Mouse (Mus musculus): ENCODE measurements at regions not wholly inside any gene's neighbourhood (a gene's known extent, or its start where the extent isn't known, plus 50 kb on each side); places are given as distances from the start of the nearest gene placed in this dataset.

DNA sequence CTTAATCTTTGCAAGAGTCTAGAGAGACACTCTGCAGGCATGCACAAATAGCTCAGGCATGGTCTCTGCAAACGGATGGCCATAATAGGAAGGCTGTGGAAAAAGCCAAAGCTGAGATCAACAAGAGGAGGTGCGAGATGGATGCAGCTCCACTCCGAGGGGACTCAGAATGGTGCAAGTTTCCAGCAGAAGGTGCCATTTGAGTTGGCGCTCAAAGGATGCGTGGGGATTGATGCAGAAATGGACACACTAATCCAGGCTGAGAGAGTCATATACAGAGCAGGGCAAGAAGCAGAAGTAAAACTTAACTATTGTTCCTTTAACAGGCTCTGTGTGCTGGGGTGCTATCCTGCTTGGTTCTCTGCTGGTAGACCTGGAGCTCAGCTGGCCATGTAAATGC, 315.9 kb downstream of the Rnf144a start:
- no peak for ATAC-seq (ENCODE audit: insufficient read depth)
- 54% methylated on average over 5 of the region's 5 CpGs for WGBS (ENCODE audit: insufficient replicate concordance)

DNA sequence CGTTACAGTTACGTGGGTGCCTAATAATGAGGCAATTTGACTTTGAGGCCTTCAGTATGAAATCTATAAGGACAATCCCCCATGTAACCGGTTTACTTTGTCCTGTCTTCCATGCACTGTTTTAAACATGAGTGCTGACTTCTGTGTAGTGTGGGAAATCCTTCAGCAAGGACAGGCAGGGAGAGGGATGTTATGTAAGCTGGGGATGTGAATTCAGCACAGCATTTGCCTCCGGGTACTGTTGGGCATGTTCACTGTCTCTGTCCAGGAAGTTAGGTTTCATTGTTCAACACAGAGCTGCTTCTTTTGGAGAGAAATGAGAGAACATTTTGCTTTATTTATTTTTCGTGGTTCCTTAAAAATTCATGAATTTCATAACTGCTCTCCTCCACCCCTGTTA, 322.7 kb downstream of the Rnf144a start:
- H3K27ac ChIP-seq (replicated peaks): no peak overlapping the region
- ATAC-seq (ENCODE audit: insufficient read depth): no peak
- WGBS (ENCODE audit: insufficient replicate concordance): 52% methylated on average over 5 of the region's 5 CpGs
- H3K9me3 ChIP-seq (replicated peaks): no peaks in the 10 kb centered on the region
- H3K9ac ChIP-seq: no peak overlapping the region
- H3K4me2 ChIP-seq: no peak overlapping the region
- no peaks in the 10 kb centered on the region for H3K36me3 ChIP-seq (replicated peaks)
- H3K4me3 ChIP-seq (replicated peaks): no peak overlapping the region
- no peaks in the 10 kb centered on the region for H3K27me3 ChIP-seq
- no peaks in the 10 kb centered on the region for H3K4me1 ChIP-seq (replicated peaks)

More for the DNA sequence above, 315.9 kb downstream of the Rnf144a start:
- H3K4me2 ChIP-seq: no peak overlapping the region
- no peaks in the 10 kb centered on the region for H3K9me3 ChIP-seq (replicated peaks)
- no peaks in the 10 kb centered on the region for H3K27me3 ChIP-seq
- H3K4me1 ChIP-seq (replicated peaks): no peaks in the 10 kb centered on the region
- no peak overlapping the region for H3K4me3 ChIP-seq (replicated peaks)
- no peaks in the 10 kb centered on the region for H3K36me3 ChIP-seq (replicated peaks)
- no peak overlapping the region for H3K27ac ChIP-seq (replicated peaks)
- no peak overlapping the region for H3K9ac ChIP-seq

DNA sequence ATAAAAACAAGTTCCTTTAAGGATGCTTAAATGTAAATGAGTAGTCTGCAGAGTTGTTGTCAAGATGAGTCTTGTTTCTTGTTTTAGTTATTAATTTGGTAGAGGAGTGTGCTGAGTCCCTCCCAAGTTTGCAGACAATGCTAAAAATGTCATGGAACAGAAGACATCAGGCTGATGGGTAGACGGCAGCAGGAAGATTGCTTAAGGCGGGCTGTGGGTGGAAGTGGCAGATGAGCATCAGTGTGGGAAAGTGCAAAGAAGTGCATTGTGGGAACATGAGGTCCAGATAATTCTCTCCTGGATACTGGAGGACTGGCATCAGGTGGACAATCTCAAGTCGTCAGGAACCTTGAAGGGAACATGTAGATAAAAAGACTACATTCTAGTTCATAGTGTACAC, 323.2 kb downstream of the Rnf144a start:
- no peak for ATAC-seq (ENCODE audit: insufficient read depth)
- no peaks in the 10 kb centered on the region for H3K9me3 ChIP-seq (replicated peaks)
- no peak overlapping the region for H3K4me2 ChIP-seq
- no peaks in the 10 kb centered on the region for H3K36me3 ChIP-seq (replicated peaks)
- no peaks in the 10 kb centered on the region for H3K4me1 ChIP-seq (replicated peaks)
- no peaks in the 10 kb centered on the region for H3K27me3 ChIP-seq
- H3K27ac ChIP-seq (replicated peaks): no peak overlapping the region
- 45% methylated on average over 3 of the region's 3 CpGs for WGBS (ENCODE audit: insufficient replicate concordance)
- no peak overlapping the region for H3K9ac ChIP-seq
- H3K4me3 ChIP-seq (replicated peaks): no peak overlapping the region

DNA sequence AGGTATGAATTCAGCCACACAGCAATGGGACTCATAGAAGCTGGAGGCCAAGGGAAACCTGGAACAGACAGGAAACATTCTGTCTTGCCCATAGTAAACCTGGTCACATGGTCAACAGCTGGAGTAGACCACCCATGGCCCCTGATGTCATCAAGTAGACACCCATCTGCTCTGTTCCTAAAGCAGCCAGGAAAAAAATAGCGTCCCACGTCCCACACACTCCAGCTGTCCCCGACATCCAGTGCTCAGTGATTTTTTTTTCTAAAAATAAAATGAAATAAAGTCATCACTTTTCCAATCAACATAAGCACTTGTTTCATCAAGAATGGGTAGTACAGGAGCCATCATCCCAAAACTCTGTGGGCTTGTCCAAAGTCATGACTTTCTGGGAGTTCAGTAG, 326.7 kb downstream of the Rnf144a start:
- no peaks in the 10 kb centered on the region for H3K36me3 ChIP-seq (replicated peaks)
- H3K9me3 ChIP-seq (replicated peaks): no peaks in the 10 kb centered on the region
- H3K4me2 ChIP-seq: no peak overlapping the region
- WGBS (ENCODE audit: insufficient replicate concordance): 65% methylated on average over 3 of the region's 3 CpGs
- ATAC-seq (ENCODE audit: insufficient read depth): no peak
- H3K4me1 ChIP-seq (replicated peaks): no peaks in the 10 kb centered on the region
- no peak overlapping the region for H3K9ac ChIP-seq
- no peak overlapping the region for H3K4me3 ChIP-seq (replicated peaks)
- no peaks in the 10 kb centered on the region for H3K27me3 ChIP-seq
- H3K27ac ChIP-seq (replicated peaks): no peak overlapping the region

DNA sequence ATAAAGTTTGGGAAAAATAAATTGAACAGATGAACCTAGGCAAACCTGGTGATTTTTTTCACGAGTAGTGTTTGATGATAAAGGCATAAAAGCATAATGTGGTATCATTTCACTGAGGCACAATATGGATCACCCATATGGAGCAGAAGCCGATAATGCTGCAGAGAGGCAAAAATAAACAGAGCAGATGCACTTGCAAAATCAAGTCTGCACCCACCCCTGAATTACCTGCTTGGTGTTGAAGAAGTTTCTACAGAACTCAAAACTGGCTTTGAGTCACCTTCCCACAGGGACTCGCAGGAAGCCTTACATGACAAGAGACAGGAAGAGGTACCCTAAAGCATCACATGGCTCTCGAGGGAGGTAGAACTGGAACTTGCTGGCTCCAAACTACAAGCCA, 328.1 kb downstream of the Rnf144a start:
- H3K9me3 ChIP-seq (replicated peaks): no peaks in the 10 kb centered on the region
- H3K27ac ChIP-seq (replicated peaks): no peak overlapping the region
- H3K27me3 ChIP-seq: no peaks in the 10 kb centered on the region
- H3K4me3 ChIP-seq (replicated peaks): no peak overlapping the region
- no peak for ATAC-seq (ENCODE audit: insufficient read depth)
- no peak overlapping the region for H3K4me2 ChIP-seq
- WGBS (ENCODE audit: insufficient replicate concordance): 51% methylated on average over 4 of the region's 4 CpGs
- H3K4me1 ChIP-seq (replicated peaks): no peaks in the 10 kb centered on the region
- no peak overlapping the region for H3K9ac ChIP-seq
- no peaks in the 10 kb centered on the region for H3K36me3 ChIP-seq (replicated peaks)

DNA sequence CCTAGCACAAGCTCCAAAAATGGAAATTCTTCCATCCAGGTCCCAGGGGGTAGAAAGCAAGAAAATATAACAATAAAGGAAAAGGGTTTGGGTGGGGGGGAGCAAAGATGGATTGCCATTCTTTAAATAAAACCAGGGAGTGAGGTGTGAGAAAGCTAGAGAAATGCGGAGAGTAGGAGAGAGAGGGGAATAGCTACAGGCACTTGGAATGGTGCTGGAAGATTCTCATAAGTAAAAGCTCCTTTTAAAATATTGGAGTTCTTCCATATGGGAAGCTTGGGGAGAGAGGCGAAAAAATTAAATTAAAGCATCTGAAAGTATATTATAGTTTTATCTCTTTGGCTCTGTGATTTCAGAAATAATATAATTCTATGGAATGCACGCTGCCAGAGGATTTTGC, 328.6 kb downstream of the Rnf144a start:
- no peak overlapping the region for H3K4me2 ChIP-seq
- 66% methylated on average over 3 of the region's 3 CpGs for WGBS (ENCODE audit: insufficient replicate concordance)
- H3K9ac ChIP-seq: no peak overlapping the region
- H3K9me3 ChIP-seq (replicated peaks): no peaks in the 10 kb centered on the region
- H3K4me1 ChIP-seq (replicated peaks): no peaks in the 10 kb centered on the region
- H3K36me3 ChIP-seq (replicated peaks): no peaks in the 10 kb centered on the region
- H3K27me3 ChIP-seq: no peaks in the 10 kb centered on the region
- ATAC-seq (ENCODE audit: insufficient read depth): no peak
- H3K4me3 ChIP-seq (replicated peaks): no peak overlapping the region
- H3K27ac ChIP-seq (replicated peaks): no peak overlapping the region

DNA sequence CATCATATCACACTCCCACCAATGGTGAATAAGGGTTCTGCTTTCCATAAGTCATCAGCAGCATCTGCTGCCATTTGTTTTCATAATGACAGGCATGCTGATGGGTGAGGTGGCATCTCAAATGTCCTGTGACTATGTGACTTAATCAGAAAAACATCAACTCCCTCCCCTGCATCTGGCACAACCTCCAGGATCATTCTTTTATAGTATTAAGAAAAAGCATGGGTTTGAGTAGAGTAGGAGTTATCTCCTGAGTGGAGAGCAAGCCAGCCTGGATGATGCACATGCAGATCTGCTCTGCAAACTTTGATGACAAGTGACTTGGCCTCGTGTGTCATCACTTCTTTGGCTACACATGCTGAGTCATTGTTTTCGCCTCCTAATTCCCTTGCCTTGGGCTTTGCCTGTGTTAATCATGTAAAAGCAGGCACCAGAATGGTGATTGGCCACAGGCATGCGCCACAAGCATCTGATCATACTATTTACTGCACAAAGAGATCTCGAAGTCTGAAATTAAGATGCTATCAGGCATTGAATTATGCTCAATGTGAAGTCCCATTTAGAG, 335.9 kb downstream of the Rnf144a start:
- ATAC-seq (ENCODE audit: insufficient read depth): no peak

DNA sequence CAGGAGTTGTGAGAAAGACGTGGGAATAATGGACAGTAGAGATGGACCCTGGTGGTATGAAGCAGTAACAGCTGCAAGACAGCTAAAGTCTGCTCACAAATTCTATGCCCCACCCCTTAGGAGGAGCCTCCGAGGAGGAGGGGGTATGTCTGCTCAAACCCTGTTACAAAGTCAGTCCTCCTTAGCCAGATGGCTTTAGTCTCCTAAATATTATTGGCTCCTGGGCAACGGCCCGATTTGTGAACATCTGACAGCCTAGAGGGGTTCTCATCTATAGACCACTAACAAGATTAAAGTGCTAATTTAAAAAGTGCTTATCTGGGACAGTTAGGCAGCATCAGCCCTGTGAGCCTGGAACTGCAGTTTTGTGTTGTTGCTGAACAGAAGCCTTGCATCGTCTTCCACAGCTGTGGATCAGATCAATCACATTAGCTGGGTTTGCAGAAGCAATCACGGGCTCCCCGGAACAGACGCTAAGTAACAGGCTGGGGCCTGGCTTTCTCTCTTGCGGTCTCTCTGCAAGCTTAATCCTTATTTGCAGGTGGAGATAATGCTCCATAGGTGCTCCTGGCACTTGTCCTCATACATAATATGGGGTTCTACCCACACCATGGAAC, 339.3 kb downstream of the Rnf144a start:
- Histone ChIP-seq H3K27ac (replicated peaks) (no peak overlapping the region), H3K9ac (no peak overlapping the region), H3K27me3 (no peaks in the 10 kb centered on the region), H3K4me3 (replicated peaks) (no peak overlapping the region), H3K4me2 (no peak overlapping the region), H3K9me3 (replicated peaks) (no peaks in the 10 kb centered on the region), H3K36me3 (replicated peaks) (no peaks in the 10 kb centered on the region), H3K4me1 (replicated peaks) (no peaks in the 10 kb centered on the region)
- ATAC-seq (ENCODE audit: insufficient read depth): no peak
- 28% methylated on average over 9 of the region's 9 CpGs for WGBS (ENCODE audit: insufficient replicate concordance)

More for the DNA sequence above, 335.9 kb downstream of the Rnf144a start:
- Histone ChIP-seq H3K9me3 (replicated peaks) (no peaks in the 10 kb centered on the region), H3K9ac (no peak overlapping the region), H3K4me3 (replicated peaks) (no peak overlapping the region), H3K27me3 (no peaks in the 10 kb centered on the region), H3K4me2 (no peak overlapping the region), H3K36me3 (replicated peaks) (no peaks in the 10 kb centered on the region), H3K27ac (replicated peaks) (no peak overlapping the region), H3K4me1 (replicated peaks) (no peaks in the 10 kb centered on the region)
- 40% methylated on average over 4 of the region's 4 CpGs for WGBS (ENCODE audit: insufficient replicate concordance)

DNA sequence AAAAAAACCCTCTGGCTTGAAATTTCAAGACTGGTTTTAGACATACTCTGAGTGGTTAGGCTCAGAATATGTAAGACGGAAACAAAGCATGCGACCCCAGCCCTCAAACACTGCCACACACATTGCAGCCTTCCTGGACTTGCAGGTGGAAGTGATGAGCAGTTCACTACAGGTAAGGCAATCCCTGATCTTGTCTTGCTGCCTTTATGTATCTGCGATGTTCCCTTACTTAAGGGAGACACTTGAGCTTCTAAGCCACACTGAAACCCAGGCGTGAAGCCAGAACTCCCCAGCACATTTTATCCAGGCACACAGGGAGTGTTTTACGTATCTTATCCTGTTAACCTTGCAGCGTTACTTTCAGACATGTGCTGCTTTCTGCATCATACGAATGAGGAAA, 342.9 kb downstream of the Rnf144a start:
- WGBS (ENCODE audit: insufficient replicate concordance): 60% methylated on average over 7 of the region's 7 CpGs

DNA sequence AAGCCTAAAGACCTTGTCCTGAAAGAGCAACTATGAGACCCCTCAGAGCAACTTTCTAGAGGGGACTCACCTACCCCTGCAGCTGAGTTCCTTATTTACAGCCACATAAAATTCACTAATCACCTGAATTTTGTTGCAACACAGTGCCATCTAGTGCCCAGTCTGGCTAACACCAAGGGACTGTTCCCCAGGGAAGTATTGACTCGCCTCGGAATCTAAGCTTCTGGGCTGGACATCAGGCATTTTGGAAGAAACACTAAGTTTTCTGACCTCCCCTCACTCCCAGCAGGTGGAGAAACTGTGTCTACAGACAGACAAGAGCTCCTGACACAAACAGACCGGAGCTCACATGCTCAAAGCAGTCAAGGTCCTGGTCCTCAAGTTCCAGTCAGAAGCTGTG, 343.4 kb downstream of the Rnf144a start:
- no peak for ATAC-seq (ENCODE audit: insufficient read depth)
- H3K4me3 ChIP-seq (replicated peaks): no peak overlapping the region
- no peak overlapping the region for H3K27ac ChIP-seq (replicated peaks)
- 10% methylated on average over 3 of the region's 3 CpGs for WGBS (ENCODE audit: insufficient replicate concordance)
- no peaks in the 10 kb centered on the region; the same call in 1 of the 2 replicates for H3K4me1 ChIP-seq (replicated peaks)
- no peak overlapping the region for H3K4me2 ChIP-seq
- H3K27me3 ChIP-seq: no peaks in the 10 kb centered on the region
- no peaks in the 10 kb centered on the region for H3K9me3 ChIP-seq (replicated peaks)
- H3K9ac ChIP-seq: no peak overlapping the region
- H3K36me3 ChIP-seq (replicated peaks): no peaks in the 10 kb centered on the region

More for the DNA sequence above, 342.9 kb downstream of the Rnf144a start:
- H3K4me3 ChIP-seq (replicated peaks): no peak overlapping the region
- no peak overlapping the region for H3K9ac ChIP-seq
- no peaks in the 10 kb centered on the region; the same call in 1 of the 2 replicates for H3K4me1 ChIP-seq (replicated peaks)
- ATAC-seq (ENCODE audit: insufficient read depth): no peak
- no peak overlapping the region for H3K27ac ChIP-seq (replicated peaks)
- no peaks in the 10 kb centered on the region for H3K9me3 ChIP-seq (replicated peaks)
- H3K36me3 ChIP-seq (replicated peaks): no peaks in the 10 kb centered on the region
- H3K4me2 ChIP-seq: no peak overlapping the region
- H3K27me3 ChIP-seq: no peaks in the 10 kb centered on the region

DNA sequence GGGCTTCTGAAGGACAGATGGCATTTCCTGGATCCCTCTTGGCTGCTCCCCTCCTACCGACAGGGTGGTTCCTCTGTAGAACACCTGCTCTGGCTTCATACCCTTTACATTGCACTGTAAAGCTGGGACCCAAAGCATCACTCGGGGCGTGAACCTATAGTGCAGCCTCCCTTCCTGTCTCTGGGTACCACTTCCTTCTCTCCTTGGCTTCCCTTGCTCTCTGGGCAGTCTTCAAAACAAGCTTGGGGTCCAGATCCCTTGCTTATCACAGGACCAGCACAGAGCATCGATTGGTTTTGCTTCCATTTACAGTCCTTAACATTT, 346.4 kb downstream of the Rnf144a start:
- no peak overlapping the region for H3K4me3 ChIP-seq (replicated peaks)
- 8% methylated on average over 4 of the region's 4 CpGs for WGBS (ENCODE audit: insufficient replicate concordance)
- no peaks in the 10 kb centered on the region for H3K36me3 ChIP-seq (replicated peaks)
- H3K4me2 ChIP-seq: peak overlapping the region; percentile 32
- H3K27ac ChIP-seq (replicated peaks): no peak overlapping the region
- H3K4me1 ChIP-seq (replicated peaks): no peaks in the 10 kb centered on the region; the same call in 1 of the 2 replicates
- no peaks in the 10 kb centered on the region for H3K9me3 ChIP-seq (replicated peaks)
- H3K9ac ChIP-seq: no peak overlapping the region
- H3K27me3 ChIP-seq: no peaks in the 10 kb centered on the region
- no peak for ATAC-seq (ENCODE audit: insufficient read depth)
